Mouse (Mus musculus) right cerebral cortex, postnatal 14 days (tissue): Measurements from ENCODE around the gene Zfp362.

ENCODE experiments used
- DNase-seq: peaks from one replicate; pipeline ENCODE4 v3.0.0; 2022

Zfp362 gene

DNA sequence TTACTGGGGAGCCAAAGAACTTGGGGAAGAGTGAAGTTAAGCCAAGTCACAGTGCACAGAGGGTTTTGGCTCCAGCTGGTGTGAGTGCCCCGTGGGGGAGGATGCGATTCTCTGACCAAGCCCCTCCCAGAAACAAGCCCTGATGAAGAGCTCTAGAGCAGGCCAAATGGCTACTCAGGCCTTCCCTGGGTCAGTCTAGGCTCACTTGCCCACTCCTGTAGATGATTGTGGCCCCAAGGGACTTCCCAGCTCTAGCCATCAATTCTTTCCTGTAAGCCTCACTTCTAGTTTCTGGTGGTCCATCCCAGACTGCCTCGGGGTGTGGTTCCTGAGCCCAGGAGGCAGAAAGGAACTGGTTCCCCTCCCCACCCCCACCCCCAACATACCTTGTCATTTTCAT lies 50.8 kb downstream of the Zfp362 start, which contains the start of gene A3galt2:
TSS of gene A3galt2 (plus strand) at position 301 of the 400 bp plus-strand sequence.
- DNase-seq = peak; percentile 2

- no peak for DNase-seq
Measured at GRCm38 (mm10) chr4:128753571-128753970, 52.3 kb downstream of the Zfp362 start.

DNA sequence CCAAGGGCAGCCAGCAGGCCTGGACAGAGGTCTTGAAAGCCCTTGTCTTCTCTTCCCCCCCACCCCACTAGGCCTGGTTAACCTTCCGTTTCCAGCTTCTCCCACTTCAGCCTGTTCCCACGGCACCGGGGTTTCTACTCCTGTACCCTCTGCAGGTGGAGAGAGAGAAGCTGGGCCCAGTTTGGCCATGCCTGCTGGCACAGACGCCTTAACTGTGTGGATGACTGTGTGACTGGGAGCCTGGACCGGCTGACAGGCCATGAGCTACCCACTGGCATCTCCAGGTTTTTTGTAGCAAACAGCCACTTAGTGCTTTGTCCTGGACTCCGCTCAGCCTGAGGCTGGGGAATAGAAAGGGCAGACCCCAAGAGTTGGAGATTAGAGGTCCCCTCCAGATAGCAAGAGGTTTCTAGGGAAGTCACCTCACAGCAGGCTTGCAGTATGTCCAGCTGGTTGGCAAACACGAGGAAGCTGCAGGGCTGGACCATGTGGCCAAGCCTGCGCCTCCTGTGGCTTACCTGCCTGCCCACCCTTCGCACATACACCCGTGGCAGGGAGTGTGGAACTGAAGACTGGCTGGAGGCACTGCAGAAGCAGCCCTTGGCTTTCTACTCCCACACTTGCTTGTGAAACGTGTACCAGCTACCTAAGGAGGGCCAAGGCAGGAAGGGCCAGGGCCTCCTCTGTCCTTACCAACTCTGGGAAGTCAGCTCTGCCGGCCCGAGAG lies 53.7 kb downstream of the Zfp362 start:
- DNase-seq = no peak

GRCm38 (mm10) chr4:128751006-128751405 lies 54.8 kb downstream of the Zfp362 start:
- no peak for DNase-seq

- peak; percentile 3 for DNase-seq
Measured at GRCm38 (mm10) chr4:128748309-128748708, 57.5 kb downstream of the Zfp362 start.

DNA sequence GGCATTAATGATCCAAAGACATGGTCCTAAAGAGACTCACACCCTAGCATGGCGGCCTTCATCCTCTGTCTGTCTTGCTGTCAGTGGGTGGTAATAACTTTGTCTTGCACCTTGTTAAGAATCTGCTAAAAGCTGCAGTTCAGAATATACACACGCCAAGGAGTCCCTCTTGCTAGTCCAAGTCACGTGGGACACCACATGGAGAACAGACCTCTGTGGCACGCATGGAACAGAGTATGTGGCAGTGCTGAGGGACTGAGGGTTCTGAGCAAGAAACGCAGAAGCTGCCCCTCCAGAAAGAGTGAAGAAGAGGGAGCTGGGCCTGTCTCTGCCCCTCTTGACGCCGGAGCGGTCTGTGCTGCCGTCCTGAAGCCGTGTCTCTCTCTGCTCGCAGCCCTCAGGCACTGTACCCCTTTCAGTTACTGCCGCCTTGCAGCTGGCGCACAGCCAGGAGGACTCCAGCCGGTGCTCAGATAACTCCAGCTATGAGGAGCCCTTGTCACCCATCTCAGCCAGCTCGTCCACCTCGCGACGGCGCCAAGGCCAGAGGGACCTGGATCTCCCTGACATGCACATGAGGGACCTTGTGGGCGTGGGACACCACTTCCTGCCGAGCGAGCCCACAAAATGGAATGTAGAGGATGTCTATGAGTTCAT lies 58.1 kb downstream of the Zfp362 start:
- DNase-seq = peak; percentile 54

DNA sequence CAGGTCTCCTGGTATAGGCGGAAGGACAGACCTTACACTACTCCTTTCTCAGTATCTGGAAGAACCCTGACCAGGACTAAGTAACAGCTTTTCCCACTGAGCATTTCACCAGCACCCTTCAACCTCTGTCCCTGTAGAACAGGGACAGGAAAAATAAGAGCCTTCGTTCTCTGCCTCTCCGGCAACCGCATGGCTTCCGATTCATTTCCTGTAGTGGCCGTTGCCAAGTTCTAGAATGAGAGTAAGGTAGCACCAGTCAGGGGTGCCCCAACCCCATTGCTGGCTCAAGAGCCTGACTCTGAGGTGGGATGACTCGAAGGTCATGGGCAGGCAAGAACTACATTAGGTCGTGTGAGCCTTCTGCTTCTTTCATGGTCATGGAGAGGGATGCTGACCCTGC lies 60.7 kb downstream of the Zfp362 start:
- peak; percentile 3 for DNase-seq

DNA sequence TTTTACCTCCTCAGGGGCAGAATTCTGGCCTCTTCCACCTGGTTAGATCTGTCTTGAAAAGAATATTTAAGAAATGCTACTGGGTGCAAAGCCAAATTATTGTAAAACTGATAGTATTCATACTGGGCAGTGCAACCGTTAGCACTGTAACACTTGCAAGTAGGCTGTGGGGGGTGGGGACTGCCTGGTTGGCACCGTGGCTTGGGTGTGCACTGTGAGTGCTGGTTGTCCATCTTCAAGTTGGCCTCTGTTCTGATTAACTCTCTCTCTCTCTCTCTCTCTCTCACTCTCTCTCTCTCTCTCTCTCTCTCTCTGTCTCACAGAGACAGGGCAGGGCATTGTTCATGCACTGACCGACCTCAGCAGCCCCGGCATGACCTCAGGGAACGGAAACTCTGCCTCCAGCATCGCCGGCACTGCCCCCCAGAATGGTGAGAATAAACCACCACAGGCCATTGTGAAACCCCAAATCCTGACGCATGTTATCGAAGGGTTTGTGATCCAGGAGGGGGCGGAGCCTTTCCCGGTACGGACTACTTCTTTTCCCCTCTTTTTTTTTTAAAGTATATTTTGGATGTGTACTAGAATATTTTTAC lies 62.7 kb downstream of the Zfp362 start:
- no peak for DNase-seq

- no peak for DNase-seq
Measured at GRCm38 (mm10) chr4:128742379-128742970, 63.4 kb downstream of the Zfp362 start.

DNA sequence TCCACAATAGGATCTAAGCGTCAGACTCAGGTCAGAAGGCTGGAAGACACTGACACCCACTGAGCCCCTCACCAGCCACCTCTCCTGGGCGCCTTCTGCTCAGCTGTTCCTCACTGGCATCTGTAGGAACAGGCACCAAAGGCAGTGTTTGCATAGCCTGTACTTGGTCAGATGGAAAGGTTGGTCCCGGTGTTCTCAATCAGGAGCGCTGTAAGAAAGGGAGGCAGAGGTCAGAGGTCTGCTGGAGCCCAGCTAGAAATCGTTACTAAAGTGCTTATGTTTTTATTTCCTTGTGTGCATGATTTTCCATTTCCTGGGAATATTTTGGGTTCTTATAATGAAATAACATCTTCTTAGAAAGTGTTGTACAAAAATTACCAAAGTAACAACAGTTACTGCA lies 63.9 kb downstream of the Zfp362 start:
- no peak for DNase-seq

GRCm38 (mm10) chr4:128740878-128741277 lies 65.0 kb downstream of the Zfp362 start:
- DNase-seq = no peak

GRCm38 (mm10) chr4:128737825-128738610 lies 67.8 kb downstream of the Zfp362 start:
- DNase-seq = no peak

DNA sequence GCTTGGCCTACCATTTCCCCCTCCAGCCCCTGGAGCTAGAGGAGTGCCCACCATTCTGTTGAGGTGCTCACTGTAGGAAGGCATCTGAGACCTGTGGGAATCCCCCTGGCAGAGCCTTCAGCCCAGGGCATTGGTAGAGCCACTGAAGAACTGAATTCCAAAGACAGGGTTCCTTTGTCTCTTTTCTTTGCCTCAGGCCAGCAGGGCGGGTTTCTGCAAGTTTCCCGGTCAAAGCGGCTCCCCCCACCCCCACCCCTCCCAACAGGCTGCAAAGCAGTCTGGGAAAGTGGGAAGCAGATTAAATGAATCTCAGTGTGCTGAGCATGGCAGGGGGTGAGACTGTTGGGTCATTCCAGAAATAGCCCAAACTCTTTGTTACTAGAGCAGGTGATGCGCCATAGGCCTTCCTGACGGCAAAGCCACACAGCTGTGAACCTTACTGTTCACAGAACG lies 68.7 kb downstream of the Zfp362 start:
- DNase-seq = no peak

DNA sequence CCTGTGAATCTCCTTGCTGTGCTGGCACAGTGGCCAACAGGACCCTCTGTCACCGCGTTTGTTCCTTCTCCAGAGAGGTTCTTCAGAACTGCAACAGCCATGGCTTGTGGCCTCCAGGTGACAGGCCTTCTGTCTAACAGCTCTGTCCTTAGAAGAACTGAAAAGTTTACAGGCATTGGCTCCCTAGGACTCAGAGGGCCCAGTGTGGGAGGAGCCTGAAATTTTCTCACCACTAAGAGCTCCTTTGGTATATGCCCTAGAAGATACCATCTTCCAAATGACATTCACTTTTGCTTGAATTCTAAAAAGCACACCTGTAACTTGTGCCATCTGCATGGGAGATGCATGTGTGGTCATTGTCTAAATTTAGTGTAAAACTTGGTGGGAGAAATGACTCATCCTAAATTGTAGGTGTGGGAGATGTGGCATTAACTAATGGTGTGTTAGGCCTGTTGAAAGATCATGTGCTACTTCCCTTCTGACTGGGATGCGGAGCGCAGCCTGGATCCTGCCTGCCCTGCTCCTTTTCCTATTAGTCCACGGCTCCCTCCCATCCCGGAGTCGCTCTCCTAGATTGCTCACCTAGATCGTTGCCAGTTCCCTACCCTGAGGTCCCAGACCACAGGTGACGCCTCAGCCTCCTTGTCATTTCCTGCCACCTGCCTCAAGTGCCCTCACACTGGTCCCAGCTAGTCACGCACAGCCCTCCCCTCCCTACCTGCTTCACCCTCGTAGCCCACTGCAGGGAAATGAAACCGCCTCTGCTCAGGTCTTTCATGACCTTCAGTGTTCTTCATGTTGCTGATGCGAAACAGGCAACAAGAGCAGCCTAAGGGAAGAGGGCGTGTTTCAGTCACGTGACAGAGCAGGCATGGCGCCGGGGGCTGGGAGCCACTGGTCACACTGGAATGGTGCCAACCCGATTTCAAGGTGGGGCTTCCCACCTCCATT lies 70.8 kb downstream of the Zfp362 start:
- no peak for DNase-seq

DNA sequence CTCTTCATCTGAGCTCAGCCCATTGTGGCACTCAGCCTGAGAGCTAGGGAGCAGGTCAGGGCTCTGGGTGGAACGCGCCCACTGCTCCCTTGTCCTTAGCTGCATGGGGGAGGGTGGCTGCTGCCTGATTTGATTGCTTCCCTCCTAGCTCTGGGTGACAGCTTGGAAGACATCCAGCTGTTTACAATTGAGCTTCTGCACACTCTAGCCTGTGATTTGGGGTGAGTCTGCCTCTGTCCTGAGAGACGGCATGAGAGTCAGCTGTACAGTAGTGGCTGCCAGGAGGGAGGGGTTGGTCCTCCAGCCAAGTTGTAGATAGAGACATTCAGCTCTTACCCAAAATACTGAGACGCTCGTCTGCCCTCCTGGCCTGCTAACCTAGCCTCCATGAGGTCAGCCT lies 71.6 kb downstream of the Zfp362 start:
- DNase-seq = no peak

DNA sequence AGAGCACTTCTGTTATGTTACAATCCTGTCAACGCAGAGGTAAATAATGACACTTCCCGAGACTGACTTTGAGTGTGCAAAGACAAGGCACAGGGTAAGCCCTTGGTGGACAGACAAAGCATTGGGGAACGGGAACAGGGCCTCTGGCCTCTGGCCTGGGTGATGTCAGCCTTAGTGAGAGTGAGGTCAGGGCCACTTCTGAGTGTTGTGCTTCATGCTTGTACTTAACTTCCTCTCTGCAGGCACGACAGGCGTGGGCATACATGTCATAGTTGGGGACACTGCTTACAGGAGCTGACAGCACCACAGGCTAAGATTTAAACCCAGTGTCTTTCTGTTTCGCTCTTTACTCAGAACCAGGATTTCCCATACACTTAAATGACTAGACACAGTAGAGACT lies 72.3 kb downstream of the Zfp362 start:
- no peak for DNase-seq

DNA sequence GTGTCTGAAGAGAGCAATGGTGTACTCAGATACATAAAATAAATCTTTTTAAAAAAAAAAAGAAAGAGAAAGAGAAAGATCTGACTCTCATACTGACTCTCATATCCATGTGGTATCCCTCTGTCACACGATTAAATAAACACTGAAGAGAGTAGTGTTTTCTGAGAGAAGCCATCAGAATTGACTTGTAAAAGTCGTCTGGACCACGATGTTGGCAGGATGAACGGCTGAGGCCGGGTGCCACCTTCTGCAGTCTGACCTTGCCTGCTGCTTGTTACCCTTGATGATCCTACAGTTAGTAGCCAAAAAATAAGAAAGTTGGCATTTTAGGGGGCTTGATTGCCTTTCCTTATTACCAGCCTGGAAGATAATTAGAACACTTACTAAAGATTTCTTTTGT lies 73.1 kb downstream of the Zfp362 start:
- no peak for DNase-seq

DNA sequence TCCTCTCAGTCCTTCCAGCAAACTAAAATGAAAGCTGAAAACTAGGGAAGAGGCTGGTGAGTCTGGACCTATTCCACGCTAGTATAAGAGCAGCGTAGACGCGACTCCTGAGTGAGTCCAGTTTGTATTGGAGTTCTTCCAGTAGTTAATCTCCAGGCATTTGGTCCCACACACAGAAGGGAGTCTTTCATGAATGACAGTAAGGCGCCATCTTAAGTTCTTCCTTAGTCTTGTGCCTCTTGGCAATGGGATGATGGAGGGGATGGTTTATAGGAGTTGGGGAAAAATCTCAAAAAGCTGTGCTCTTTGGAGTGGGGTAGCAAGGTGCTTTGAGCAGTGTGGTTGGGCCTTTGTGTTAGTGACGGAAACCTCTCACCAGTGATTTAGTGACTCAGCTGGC lies 75.6 kb downstream of the Zfp362 start:
- no peak for DNase-seq

- no peak for DNase-seq
Measured at GRCm38 (mm10) chr4:128729709-128730037, 76.2 kb downstream of the Zfp362 start.

DNA sequence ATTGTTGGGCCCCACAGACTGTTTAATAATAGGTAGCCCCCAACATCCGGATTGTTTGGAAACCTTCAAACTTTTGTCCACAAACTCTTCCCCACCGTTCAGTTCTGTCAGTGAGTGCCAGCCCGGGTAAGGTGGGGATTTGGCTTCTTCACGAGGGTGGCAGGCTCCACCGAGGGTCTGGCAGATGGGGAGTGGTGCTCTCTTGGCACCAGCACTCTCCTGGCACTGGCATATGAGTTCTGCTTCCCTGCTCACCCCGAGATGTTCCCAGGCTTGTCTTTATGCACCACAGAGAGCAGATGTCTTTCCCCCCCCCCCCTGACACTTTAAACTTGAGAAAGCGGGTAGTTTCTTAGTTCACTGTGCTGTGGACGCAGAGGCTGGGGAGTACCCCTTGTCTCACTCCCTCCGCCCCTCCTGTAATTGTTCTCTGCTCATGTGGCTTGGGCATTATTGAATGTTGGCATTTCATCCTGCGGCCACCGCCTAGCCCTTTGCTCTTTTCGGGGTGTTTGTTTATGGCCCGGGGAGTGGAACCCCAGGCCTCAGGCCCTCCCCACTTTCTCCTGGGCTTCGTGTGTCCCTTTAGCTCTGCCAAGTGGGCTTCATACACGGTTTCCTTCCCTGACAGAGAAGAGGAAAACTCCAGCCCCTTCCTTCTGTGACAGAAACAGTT lies 76.7 kb downstream of the Zfp362 start:
- no peak for DNase-seq

DNA sequence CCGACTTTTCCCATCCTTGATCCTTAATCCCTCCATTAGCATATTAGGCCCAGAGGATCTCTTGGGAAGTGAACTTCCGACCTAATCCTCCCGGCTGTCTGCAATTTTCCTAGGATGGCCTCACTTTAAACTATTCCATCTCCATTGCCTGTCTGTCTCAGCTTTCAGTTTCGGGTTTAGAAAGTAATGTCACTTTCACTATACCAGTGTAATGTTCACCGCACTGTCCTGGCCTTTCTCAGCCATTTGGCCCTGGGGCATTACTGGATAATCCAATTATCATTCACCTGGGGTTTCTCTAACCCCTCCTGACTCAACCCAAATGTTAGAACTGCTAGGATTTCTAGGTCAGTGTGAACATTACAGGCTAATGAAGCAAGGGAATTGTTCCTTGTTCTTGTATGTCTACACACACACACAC lies 77.4 kb downstream of the Zfp362 start:
- no peak for DNase-seq
